Mouse (Mus musculus) MEL (cell line): ENCODE measurements around the gene Ctu2. TPM values are rescaled to one million over a fixed set of nuclear protein-coding genes. Genes with fewer than 3 reads are reported as not detected.

Experiments
- DNase-seq: peaks from one replicate; pipeline ENCODE4 v3.0.0; 2011; ENCODE audit warnings: low read depth, low spot score
- H3K27ac ChIP-seq: 2 replicates; pipeline ENCODE4 v1.5.1; 2012; ENCODE audit warnings: low read depth, mild to moderate bottlenecking, control low read depth, low read length, moderate library complexity; ENCODE audit not compliant: control insufficient read depth
- H3K27me3 ChIP-seq, 2 experiments: fragments of 150-350 bp in 1 of 2; sonication (generic) in 1 of 2; 2 replicates each; pipeline ENCODE4 v1.6.1; 2012; ENCODE audit warnings: low read length in 2 of 2, mild to moderate bottlenecking in 2 of 2, improper control_type of control experiment in 1 of 2, moderate library complexity in 1 of 2; ENCODE audit not compliant: insufficient read depth in 2 of 2, control insufficient read depth in 1 of 2
- H3K36me3 ChIP-seq, 2 experiments: 2 replicates each; pipeline ENCODE4 v1.6.1; 2012 to 2014; ENCODE audit warnings: low read length in 2 of 2, improper control_type of control experiment in 1 of 2, inconsistent platforms in 1 of 2, mild to moderate bottlenecking in 1 of 2; ENCODE audit not compliant: insufficient read depth in 2 of 2, control insufficient read depth in 1 of 2
- H3K4me1 ChIP-seq, 2 experiments: fragments of 150-350 bp in 1 of 2; sonication (generic) in 1 of 2; 2 replicates each; pipeline ENCODE4 v1.6.1; 2012; ENCODE audit warnings: low read length in 2 of 2, improper control_type of control experiment in 1 of 2, mild to moderate bottlenecking in 1 of 2; ENCODE audit not compliant: insufficient read depth in 2 of 2, control insufficient read depth in 1 of 2
- H3K4me3 ChIP-seq, 2 experiments: fragments of 150-350 bp in 1 of 2; sonication (generic) in 1 of 2; 2 replicates each; pipeline ENCODE4 v1.5.1; 2012; ENCODE audit warnings: low read depth in 2 of 2, low read length in 2 of 2, mild to moderate bottlenecking in 2 of 2, moderate library complexity in 2 of 2, control low read depth in 1 of 2, improper control_type of control experiment in 1 of 2; ENCODE audit not compliant: control insufficient read depth in 1 of 2, insufficient read depth in 1 of 2
- H3K79me2 ChIP-seq: 2 replicates; pipeline ENCODE4 v1.6.1; 2012; ENCODE audit warnings: mild to moderate bottlenecking, low read length, moderate library complexity; ENCODE audit not compliant: control insufficient read depth, poor library complexity, insufficient read depth
- H3K9ac ChIP-seq: 2 replicates; pipeline ENCODE4 v1.6.1; 2012; ENCODE audit warnings: low read depth, mild to moderate bottlenecking, control low read depth, low read length, moderate library complexity; ENCODE audit not compliant: control insufficient read depth, poor library complexity, severe bottlenecking
- H3K9me3 ChIP-seq: fragments of 150-350 bp; sonication (generic); replicated peaks from 2 replicates; pipeline ENCODE4 v1.6.1; 2012; ENCODE audit warnings: mild to moderate bottlenecking, low read length, improper control_type of control experiment, moderate library complexity; ENCODE audit not compliant: insufficient read depth
- BHLHE40 ChIP-seq: IDR thresholded peaks from 2 replicates; pipeline ENCODE4 v1.6.1; 2012; ENCODE audit warnings: low read depth, mild to moderate bottlenecking, inconsistent platforms, low read length, improper control_type of control experiment, borderline replicate concordance
- CHD1 ChIP-seq: IDR thresholded peaks from 2 replicates; pipeline ENCODE4 v1.6.1; 2012; ENCODE audit warnings: low read depth, mild to moderate bottlenecking, inconsistent platforms, low read length, improper control_type of control experiment
- CHD2 ChIP-seq: IDR thresholded peaks from 2 replicates; pipeline ENCODE4 v1.6.1; 2011; ENCODE audit warnings: low read length, improper control_type of control experiment
- ELF1 ChIP-seq: IDR thresholded peaks from 2 replicates; pipeline ENCODE4 v1.6.1; 2014; ENCODE audit warnings: low read depth, mild to moderate bottlenecking, inconsistent platforms, low read length, improper control_type of control experiment, moderate library complexity
- EP300 ChIP-seq, 2 experiments: IDR thresholded peaks; 2 replicates each; pipeline ENCODE4 v1.6.1; 2011; ENCODE audit warnings: improper control_type of control experiment in 2 of 2, low read length in 2 of 2, low read depth in 1 of 2, mild to moderate bottlenecking in 1 of 2
- ETS1 ChIP-seq: IDR thresholded peaks from 2 replicates; pipeline ENCODE4 v1.6.1; 2012; ENCODE audit warnings: low read depth, mild to moderate bottlenecking, inconsistent platforms, low read length, improper control_type of control experiment, moderate library complexity
- GABPA ChIP-seq: IDR thresholded peaks from 2 replicates; pipeline ENCODE4 v1.6.1; 2012; ENCODE audit warnings: low read depth, mild to moderate bottlenecking, inconsistent platforms, low read length, improper control_type of control experiment, moderate library complexity
- HCFC1 ChIP-seq: IDR thresholded peaks from 2 replicates; pipeline ENCODE4 v1.6.1; 2012; ENCODE audit warnings: low read depth, mild to moderate bottlenecking, inconsistent platforms, low read length, improper control_type of control experiment, moderate library complexity
- JUND ChIP-seq: IDR thresholded peaks from 2 replicates; pipeline ENCODE4 v1.6.1; 2011; ENCODE audit warnings: low read depth, mild to moderate bottlenecking, improper control_type of control experiment, low read length
- KAT2A ChIP-seq: conservative IDR thresholded peaks from 2 replicates; pipeline ENCODE4 v1.6.1; 2012; ENCODE audit warnings: low read depth, low read length, improper control_type of control experiment, inconsistent platforms
- MAFK ChIP-seq: IDR thresholded peaks from 2 replicates; pipeline ENCODE4 v1.6.1; 2011; ENCODE audit warnings: low read depth, mild to moderate bottlenecking, low read length, improper control_type of control experiment, borderline replicate concordance
- MAZ ChIP-seq: IDR thresholded peaks from 2 replicates; pipeline ENCODE4 v1.6.1; 2012; ENCODE audit warnings: low read depth, mild to moderate bottlenecking, inconsistent platforms, low read length, improper control_type of control experiment
- MXI1 ChIP-seq: IDR thresholded peaks from 2 replicates; pipeline ENCODE4 v1.6.1; 2011; ENCODE audit warnings: mild to moderate bottlenecking, low read depth, low read length, improper control_type of control experiment
- MYB ChIP-seq: IDR thresholded peaks from 2 replicates; pipeline ENCODE4 v1.6.1; 2011; ENCODE audit warnings: mild to moderate bottlenecking, low read depth, low read length, improper control_type of control experiment
- MYC ChIP-seq: IDR thresholded peaks from 2 replicates; pipeline ENCODE4 v1.6.1; 2011; ENCODE audit warnings: low read depth, mild to moderate bottlenecking, low read length, improper control_type of control experiment, moderate library complexity
- NELFE ChIP-seq: IDR thresholded peaks from 2 replicates; pipeline ENCODE4 v1.6.1; 2011; ENCODE audit warnings: low read depth, low read length, improper control_type of control experiment
- POLR2A ChIP-seq, 2 experiments: IDR thresholded peaks; 2 replicates each; pipeline ENCODE4 v1.6.1; 2011 to 2012; ENCODE audit warnings: low read length in 2 of 2, mild to moderate bottlenecking in 2 of 2, control low read depth in 1 of 2, improper control_type of control experiment in 1 of 2, low read depth in 1 of 2, moderate library complexity in 1 of 2; ENCODE audit not compliant: control insufficient read depth in 1 of 2, insufficient read depth in 1 of 2, poor library complexity in 1 of 2
- POLR2AphosphoS2 ChIP-seq: IDR thresholded peaks from 2 replicates; pipeline ENCODE4 v1.6.1; 2011; ENCODE audit warnings: low read length, improper control_type of control experiment
- POLR2AphosphoS5 ChIP-seq: IDR thresholded peaks from 2 replicates; pipeline ENCODE4 v1.6.1; 2012; ENCODE audit warnings: low read depth, borderline replicate concordance, mild to moderate bottlenecking, inconsistent platforms, low read length, moderate library complexity, mixed read lengths
- RAD21 ChIP-seq: IDR thresholded peaks from 2 replicates; pipeline ENCODE4 v1.6.1; 2011; ENCODE audit warnings: mild to moderate bottlenecking, low read depth, low read length, improper control_type of control experiment
- RCOR1 ChIP-seq: IDR thresholded peaks from 2 replicates; pipeline ENCODE4 v1.6.1; 2012; ENCODE audit warnings: low read depth, mild to moderate bottlenecking, inconsistent platforms, low read length, improper control_type of control experiment
- TAL1 ChIP-seq: IDR thresholded peaks from 2 replicates; pipeline ENCODE4 v1.6.1; 2012; ENCODE audit warnings: mild to moderate bottlenecking, inconsistent platforms, low read length, moderate library complexity, mixed read lengths
- TBP ChIP-seq: IDR thresholded peaks from 2 replicates; pipeline ENCODE4 v1.8.0; 2011; ENCODE audit warnings: low read depth, low read length, improper control_type of control experiment
- TCF12 ChIP-seq: IDR thresholded peaks from 2 replicates; pipeline ENCODE4 v1.6.1; 2014; ENCODE audit warnings: low read depth, mild to moderate bottlenecking, inconsistent platforms, low read length, improper control_type of control experiment, moderate library complexity
- USF1 ChIP-seq: IDR thresholded peaks from 2 replicates; pipeline ENCODE4 v1.6.1; 2014; ENCODE audit warnings: low read depth, mild to moderate bottlenecking, inconsistent platforms, low read length, improper control_type of control experiment, moderate library complexity
- ZC3H11A ChIP-seq: IDR thresholded peaks from 2 replicates; pipeline ENCODE4 v1.6.1; 2012; ENCODE audit warnings: low read depth, mild to moderate bottlenecking, inconsistent platforms, low read length, improper control_type of control experiment
- ZMIZ1 ChIP-seq: IDR thresholded peaks from 2 replicates; pipeline ENCODE4 v1.6.1; 2012; ENCODE audit warnings: low read depth, mild to moderate bottlenecking, inconsistent platforms, low read length, improper control_type of control experiment, moderate library complexity
- ZNF384 ChIP-seq: IDR thresholded peaks from 2 replicates; pipeline ENCODE4 v1.6.1; 2012; ENCODE audit warnings: low read depth, mild to moderate bottlenecking, inconsistent platforms, low read length, improper control_type of control experiment
- polyA plus RNA-seq, 2 experiments: library from polyadenylated mRNA; stranded (reverse) in 1 of 2; unstranded in 1 of 2; fragments of >175 nt in 1 of 2; fragments of >200 nt in 1 of 2; gene quantifications; 2 replicates each; pipeline versions ENCODE4 v1.2.1 to v1.2.4; 2012; ENCODE audit warnings: low replicate concordance in 2 of 2, low read depth in 1 of 2; ENCODE audit not compliant: insufficient read length in 2 of 2, insufficient read depth in 1 of 2, missing spikeins in 1 of 2
- total RNA-seq: library from RNA; depleted of rRNA; stranded (reverse); fragments of 300-350 nt; gene quantifications from 2 replicates; pipeline ENCODE4 v1.2.3, GENCODE M21; 2012

Ctu2 gene
- total and polyA plus RNA-seq, 3 experiments = 44.0 to 57.4 TPM; not detected in 1

- no peaks in the 10 kb centered on the region for H3K36me3 ChIP-seq
- H3K9ac ChIP-seq = no peak overlapping the region
- H3K27ac ChIP-seq = no peak overlapping the region
- H3K27me3 ChIP-seq = no peaks in the 10 kb centered on the region
- TF ChIP-seq RCOR1 (no peak), ZNF384 (no peak), KAT2A (no peak), TAL1 (no peak), BHLHE40 (no peak), ETS1 (no peak), MYB (no peak), MAFK (no peak), MXI1 (no peak), HCFC1 (no peak), TCF12 (no peak), CHD1 (no peak), POLR2AphosphoS5 (no peak), TBP (no peak), ZMIZ1 (no peak), JUND (no peak), GABPA (no peak)
- DNase-seq = no peak
- no peaks in the 10 kb centered on the region for H3K9me3 ChIP-seq
- H3K4me1 ChIP-seq = peaks cover 0 to 3% of the 10 kb centered on the region in 2 experiments; a peak in 1 of 4 replicates
- no peak overlapping the region for H3K4me3 ChIP-seq
- 0 out of 2 replicates have a peak, but pooled peaks cover 3% of the 10 kb centered on the region for H3K79me2 ChIP-seq
These were observed 36.6 kb upstream of the Ctu2 start for GRCm38 (mm10) chr8:122439336-122439735.

- Histone ChIP-seq H3K27me3 (no peaks in the 10 kb centered on the region), H3K36me3 (no peaks in the 10 kb centered on the region), H3K9ac (no peak overlapping the region), H3K27ac (no peak overlapping the region), H3K9me3 (no peaks in the 10 kb centered on the region), H3K79me2 (0 out of 2 replicates have a peak, but pooled peaks cover 3% of the 10 kb centered on the region), H3K4me3 (no peak overlapping the region), H3K4me1 (peaks cover 0 to 3% of the 10 kb centered on the region in 2 experiments; a peak in 1 of 4 replicates)
- no peak for DNase-seq
- TF ChIP-seq ZC3H11A (no peak), RAD21 (no peak), EP300 (IDR thresholded peaks at IDR 0.05; ENCODE audit: low read depth in 1 of 2, low read length in 2 of 2) (no peak), JUND (no peak), POLR2AphosphoS2 (no peak), USF1 (no peak), BHLHE40 (no peak), ELF1 (no peak), MAZ (no peak), CHD2 (no peak), GABPA (no peak), MYC (no peak), ZMIZ1 (no peak), NELFE (no peak), TCF12 (no peak), RCOR1 (no peak), POLR2A (IDR thresholded peaks at IDR 0.05; ENCODE audit: control insufficient read depth in 1 of 2, insufficient read depth in 1 of 2, low read depth in 1 of 2, low read length in 2 of 2, poor library complexity in 1 of 2) (no peak), POLR2AphosphoS5 (no peak)
These were observed 34.6 kb upstream of the Ctu2 start for GRCm38 (mm10) chr8:122441326-122441725.
